Mouse (Mus musculus) left cerebral cortex, postnatal 10 days (tissue): ENCODE results near the gene Cinp. TPM values are rescaled to one million over a fixed set of nuclear protein-coding genes. Genes with fewer than 3 reads are reported as not detected.
A peak's percentile ranks its signal among the peaks of the same experiment; 100 is the strongest.

Experiments
- DNase-seq, 2 experiments: peaks; one replicate each; pipeline ENCODE4 v3.0.0; 2021 to 2022; ENCODE audit warnings: low spot score in 2 of 2, mixed read lengths in 1 of 2; ENCODE audit errors: extremely low spot score in 1 of 2
- intact Hi-C: fragments of 180-260 bp; cut with DNase I; formaldehyde crosslinking; loops from one replicate; pipeline ENCODE4 v1.15.1; 2025
- total RNA-seq, 2 experiments: library from RNA; stranded (reverse); gene quantifications; 2 replicates each; pipeline ENCODE4 v1.2.3; 2021

Cinp gene
- total RNA-seq, 2 experiments from 2014 or later = 89.1 to 106 TPM

- DNase-seq = peak; percentile 95 to 96
- intact Hi-C loops = loop anchor here (5.0 kb wide), 5 partner anchors 103 to 418 kb away; partner anchors contain the start of genes Dync1h1 and Wdr20
Observed at GRCm38 (mm10) chr12:110840348-110841198, 48.4 kb downstream of the Cinp start, which contains the start of gene Mok. Mok (minus strand) TSS chr12:110840939.

- intact Hi-C loops = no loop called here
- no peak for DNase-seq
Observed at GRCm38 (mm10) chr12:110837850-110838249, 51.1 kb downstream of the Cinp start.

DNA sequence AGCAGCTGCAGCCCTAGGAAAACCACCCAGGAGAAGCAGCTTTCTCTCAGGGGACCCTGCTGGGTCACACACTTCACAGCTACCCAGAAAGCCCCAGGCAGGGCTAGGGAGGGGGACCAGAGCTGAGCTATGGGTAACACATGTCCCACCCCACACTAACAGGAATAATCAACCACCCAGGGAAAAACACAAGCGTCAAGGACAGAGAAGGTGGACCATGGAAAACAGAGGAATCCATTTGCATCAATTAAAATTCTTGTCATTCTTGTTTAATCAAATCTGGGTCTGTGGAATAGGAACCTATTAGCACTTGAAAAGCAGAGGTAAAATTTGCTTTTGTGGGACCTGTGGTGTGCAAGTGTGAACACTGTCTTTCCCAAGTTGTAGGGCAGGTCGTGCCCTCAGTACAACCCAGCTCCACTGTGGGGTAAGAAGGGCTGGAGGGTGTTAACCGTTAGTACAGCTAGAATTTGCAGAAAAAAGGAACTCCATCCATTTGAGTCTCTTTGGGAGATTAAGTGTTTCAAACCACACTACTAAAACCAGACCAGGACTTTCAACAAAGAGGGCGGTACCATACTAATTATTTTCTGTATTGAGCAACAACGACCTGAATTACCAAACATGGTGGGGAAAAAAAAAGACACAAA is 51.6 kb downstream of the Cinp start:
- intact Hi-C loops = no loop called here
- DNase-seq = no peak

DNA sequence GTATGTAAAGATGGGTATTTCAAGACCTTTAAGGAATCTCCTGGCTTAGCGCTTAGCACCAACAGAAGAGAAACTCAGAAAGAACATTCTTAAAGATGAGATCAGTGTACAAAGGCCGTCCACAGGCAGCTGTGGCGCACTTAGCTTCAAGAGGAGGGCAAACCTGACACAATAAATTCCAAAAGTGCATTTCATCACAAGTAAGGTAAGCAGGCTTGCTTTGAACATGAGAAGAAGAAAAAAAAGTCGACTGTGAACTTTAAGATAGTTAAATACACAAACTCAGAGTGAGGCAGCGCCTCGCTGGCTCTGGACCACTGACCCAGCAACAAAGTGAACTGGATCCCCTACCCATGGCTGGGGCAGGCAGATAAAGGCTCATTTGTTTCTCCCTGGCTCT is 52.2 kb downstream of the Cinp start:
- intact Hi-C loops = no loop called here
- no peak for DNase-seq

- intact Hi-C loops = no loop called here
- no peak for DNase-seq
Observed at GRCm38 (mm10) chr12:110835182-110835581, 53.8 kb downstream of the Cinp start.

DNA sequence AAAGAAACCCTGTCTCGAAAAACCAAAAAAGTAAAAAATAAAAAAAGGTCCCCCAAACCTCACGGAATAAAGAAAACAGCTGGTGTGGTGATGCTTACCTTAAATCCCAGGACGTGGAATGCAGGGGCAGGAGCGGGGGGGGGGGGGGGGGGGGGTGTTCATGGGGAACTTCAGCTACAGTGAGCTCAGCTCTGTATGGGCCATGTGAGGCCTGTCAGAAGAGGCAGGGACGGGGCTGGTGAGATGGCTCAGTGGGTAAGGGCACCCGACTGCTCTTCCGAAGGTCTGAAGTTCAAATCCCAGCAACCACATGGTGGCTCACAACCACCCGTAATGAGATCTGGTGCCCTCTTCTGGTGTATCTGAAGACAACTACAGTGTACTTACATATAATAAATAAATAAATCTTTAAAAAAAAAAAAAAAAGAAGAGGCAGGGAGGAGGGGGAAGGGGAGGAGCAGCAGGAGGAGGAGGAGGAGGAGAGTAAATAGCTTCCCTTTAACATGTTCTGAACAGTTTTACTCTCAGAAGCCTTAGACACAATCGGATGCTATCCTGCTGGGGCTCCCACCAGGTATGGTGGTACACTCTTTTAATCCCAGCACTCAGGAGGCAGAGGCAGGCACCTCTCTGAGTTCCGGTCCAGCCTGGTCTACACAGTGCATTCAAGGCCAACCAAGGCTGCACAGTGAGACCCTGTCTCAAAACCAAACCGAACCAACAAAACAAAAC is 58.5 kb downstream of the Cinp start:
- no peak for DNase-seq
- intact Hi-C loops = no loop called here

DNA sequence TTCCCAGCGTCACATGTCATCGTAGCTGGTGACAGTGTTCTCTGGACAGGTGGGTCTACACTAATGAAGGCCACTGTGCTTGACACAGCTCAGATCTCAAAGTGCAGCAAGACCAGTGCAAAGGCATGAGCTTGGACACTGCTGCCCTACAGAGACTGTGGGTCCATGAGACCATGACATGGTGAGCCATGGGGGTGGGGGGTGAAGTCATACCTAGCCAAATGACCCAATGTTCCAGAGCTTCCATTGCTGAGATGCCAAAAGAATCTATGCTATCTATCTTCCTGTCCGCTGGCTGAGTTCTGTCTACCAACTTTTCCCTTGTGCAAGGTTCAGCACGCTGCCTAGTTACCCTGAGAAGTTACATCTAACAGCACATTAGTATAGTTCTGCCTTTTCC is 60.0 kb downstream of the Cinp start:
- intact Hi-C loops = no loop called here
- no peak for DNase-seq

Other genes starting within 250 kb of the Cinp start
- gene 1700001K19Rik, start 206.5 kb downstream of the Cinp start, total RNA-seq = not detected
- 1,000 to 10,000 TPM; 1,010 to 1,036 TPM for gene Hsp90aa1, start 186.4 kb downstream of the Cinp start, total RNA-seq
- 10 to 100 TPM; 34.6 to 35.9 TPM for gene Wdr20, start 151.2 kb downstream of the Cinp start, total RNA-seq
- 10 to 100 TPM; 11.9 to 13.5 TPM for gene Mok, start 48.2 kb downstream of the Cinp start, total RNA-seq
- gene Zfp839, start 38.9 kb downstream of the Cinp start, total RNA-seq = 1 to 10 TPM; 8.6 to 8.9 TPM
- gene Tecpr2, start 119 bp upstream of the Cinp start, total RNA-seq = 10 to 100 TPM; 35.1 to 36.2 TPM
- gene Ankrd9, start 89.9 kb upstream of the Cinp start, total RNA-seq = 1 to 10 TPM; 9.7 to 9.9 TPM
- gene Rcor1, start 150.2 kb upstream of the Cinp start, total RNA-seq = 10 to 100 TPM; 18.0 to 18.3 TPM